Mouse (Mus musculus) spleen, embryonic (tissue): ENCODE results near the gene Parp4.

Source experiments
- CTCF ChIA-PET: fragments of 350-600 bp; sonication (Branson Sonifier 250); formaldehyde crosslinking; loops from one replicate; lab custom pipeline; 2022; lab: Charles Lee

Gene Parp4

GRCm38 (mm10) chr14:56605136-56605535, 29.7 kb downstream of the Parp4 start:
- CTCF ChIA-PET, result no interaction called here

GRCm38 (mm10) chr14:56613212-56613611, 37.8 kb downstream of the Parp4 start:
- CTCF ChIA-PET, result no interaction called here

- CTCF ChIA-PET, result no interaction called here
Observed at GRCm38 (mm10) chr14:56617470-56617869, 42.1 kb downstream of the Parp4 start.

- CTCF ChIA-PET, result no interaction called here
Observed at GRCm38 (mm10) chr14:56620425-56620824, 45.0 kb downstream of the Parp4 start.

GRCm38 (mm10) chr14:56626202-56626601, 50.8 kb downstream of the Parp4 start:
- CTCF ChIA-PET, result no interaction called here

GRCm38 (mm10) chr14:56628336-56628735, 52.9 kb downstream of the Parp4 start:
- CTCF ChIA-PET, result no interaction called here

GRCm38 (mm10) chr14:56631109-56631508, 55.7 kb downstream of the Parp4 start:
- CTCF ChIA-PET, result no interaction called here

- CTCF ChIA-PET, result no interaction called here
Observed at GRCm38 (mm10) chr14:56647206-56647605, 71.8 kb downstream of the Parp4 start.

GRCm38 (mm10) chr14:56649448-56649847, 74.0 kb downstream of the Parp4 start:
- CTCF ChIA-PET, result interaction anchor here (0.6 kb wide), 1 partner anchor 1305 kb away, joined by 6 read pairs; no protein-coding TSS in a partner anchor

- CTCF ChIA-PET, result no interaction called here
Observed at GRCm38 (mm10) chr14:56665651-56666050, 90.2 kb downstream of the Parp4 start.

- CTCF ChIA-PET, result no interaction called here
Observed at GRCm38 (mm10) chr14:56666909-56667308, 91.5 kb downstream of the Parp4 start.

- CTCF ChIA-PET, result no interaction called here
Observed at GRCm38 (mm10) chr14:56667969-56668802, 92.8 kb downstream of the Parp4 start, which contains the start of gene Mphosph8. Gene Mphosph8, plus strand, starts transcription at chr14:56668248.

- CTCF ChIA-PET, result no interaction called here
Observed at GRCm38 (mm10) chr14:56669046-56669620, 93.7 kb downstream of the Parp4 start.

- CTCF ChIA-PET, result no interaction called here
Observed at GRCm38 (mm10) chr14:56685426-56685825, 110.0 kb downstream of the Parp4 start.

GRCm38 (mm10) chr14:56689116-56689515, 113.7 kb downstream of the Parp4 start:
- CTCF ChIA-PET, result no interaction called here

GRCm38 (mm10) chr14:56689766-56690165, 114.3 kb downstream of the Parp4 start:
- CTCF ChIA-PET, result no interaction called here

GRCm38 (mm10) chr14:56695495-56695894, 120.1 kb downstream of the Parp4 start:
- CTCF ChIA-PET, result no interaction called here

GRCm38 (mm10) chr14:56697836-56698235, 122.4 kb downstream of the Parp4 start:
- CTCF ChIA-PET, result no interaction called here

GRCm38 (mm10) chr14:56702644-56703043, 127.2 kb downstream of the Parp4 start:
- CTCF ChIA-PET, result no interaction called here

GRCm38 (mm10) chr14:56705687-56706086, 130.3 kb downstream of the Parp4 start:
- CTCF ChIA-PET, result interaction anchor here (1.0 kb wide), 1 partner anchor 10 kb away, joined by 3 read pairs; no protein-coding TSS in a partner anchor
